Mouse (Mus musculus): ENCODE data around the gene Chchd3. TPM values are rescaled to one million over a fixed set of nuclear protein-coding genes. Genes with fewer than 3 reads are reported as not detected.

Chchd3 gene
- 121 and 124 TPM in 2 replicates for polyA plus RNA-seq (2014; fragmentation: Nextera tagmentation; extraction: Ambion mirVana)

- Histone ChIP-seq H3K27ac (ENCODE audit: low read depth, low read length) (0 out of 2 replicates have a peak within 1 kb of the TSS, but pooled peaks have one; percentile 22), H3K9me3 (ENCODE audit: control insufficient read depth, low read length) (no peaks in the 10 kb centered on the region), H3K9ac (replicated peaks; ENCODE audit: low read depth, low read length) (peak within 1 kb of the TSS; percentile 65), H3K4me1 (ENCODE audit: control insufficient read depth, insufficient read depth, low read length) (peaks cover 5% of the 10 kb centered on the region), H3K4me2 (ENCODE audit: low read depth, low read length) (peak within 1 kb of the TSS; percentile 90), H3K4me3 (ENCODE audit: low read depth, low read length) (peak within 1 kb of the TSS; percentile 94), H3K27me3 (ENCODE audit: control insufficient read depth, insufficient read depth, low read length) (no peaks in the 10 kb centered on the region), H3K36me3 (ENCODE audit: control insufficient read depth, insufficient read depth, low read length) (no peaks in the 10 kb centered on the region)
- peak; percentile 100 for ATAC-seq (ENCODE audit: low read depth)
- under 1% methylated on average over 50 of the region's 50 CpGs for WGBS
Observed at GRCm38 (mm10) chr6:33059735-33060576, at the start of gene Chchd3. Gene Chchd3, minus strand, starts transcription at chr6:33060260.

- H3K9ac ChIP-seq (replicated peaks; ENCODE audit: low read depth, low read length) = no peak overlapping the region
- H3K9me3 ChIP-seq (ENCODE audit: control insufficient read depth, low read length) = no peaks in the 10 kb centered on the region
- H3K27me3 ChIP-seq (ENCODE audit: control insufficient read depth, insufficient read depth, low read length) = no peaks in the 10 kb centered on the region
- H3K27ac ChIP-seq (ENCODE audit: low read depth, low read length) = no peak overlapping the region
- no peak overlapping the region for H3K4me2 ChIP-seq (ENCODE audit: low read depth, low read length)
- no peak for ATAC-seq (ENCODE audit: low read depth)
- WGBS = 89% methylated on average over 6 of the region's 6 CpGs
- H3K36me3 ChIP-seq (ENCODE audit: control insufficient read depth, insufficient read depth, low read length) = no peaks in the 10 kb centered on the region
- no peaks in the 10 kb centered on the region for H3K4me1 ChIP-seq (ENCODE audit: control insufficient read depth, insufficient read depth, low read length)
- H3K4me3 ChIP-seq (ENCODE audit: low read depth, low read length) = no peak overlapping the region
Observed at GRCm38 (mm10) chr6:33104661-33105060, 44.6 kb upstream of the Chchd3 start.

GRCm38 (mm10) chr6:33098903-33099302 lies 38.8 kb upstream of the Chchd3 start:
- no peak for ATAC-seq (ENCODE audit: low read depth)
- WGBS = 79% methylated on average over 4 of the region's 4 CpGs
- no peak overlapping the region for H3K9ac ChIP-seq (replicated peaks; ENCODE audit: low read depth, low read length)

DNA sequence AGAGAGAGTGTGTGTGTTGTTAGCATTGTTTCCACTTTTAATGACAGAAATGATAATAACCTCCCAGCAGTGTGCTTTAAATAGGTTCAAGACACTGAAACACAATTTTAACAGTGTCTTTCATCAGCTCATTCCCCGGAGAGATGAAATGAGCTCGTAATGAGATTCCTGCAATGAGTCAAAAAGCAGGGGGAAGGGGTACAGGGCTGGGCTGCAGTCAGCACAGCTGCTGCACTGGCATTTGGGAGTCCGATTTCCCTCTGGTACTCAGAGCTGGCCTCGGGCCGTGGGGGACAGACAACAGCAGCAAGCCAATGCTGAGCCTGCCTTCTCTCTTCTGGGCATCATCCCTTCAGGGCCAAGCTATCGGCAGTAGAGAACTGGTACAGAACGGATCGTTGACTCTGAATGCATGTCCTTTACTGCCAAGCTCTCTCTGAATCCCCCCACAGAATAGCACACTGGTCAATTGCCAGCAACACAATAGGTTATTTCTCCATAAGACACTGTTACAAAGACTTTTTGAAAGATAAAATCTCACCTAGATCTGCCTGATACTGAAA lies 34.7 kb upstream of the Chchd3 start:
- peaks cover 7% of the 10 kb centered on the region; the same call in 1 of the 2 replicates for H3K4me1 ChIP-seq (ENCODE audit: control insufficient read depth, insufficient read depth, low read length)
- H3K27me3 ChIP-seq (ENCODE audit: control insufficient read depth, insufficient read depth, low read length) = no peaks in the 10 kb centered on the region
- no peaks in the 10 kb centered on the region for H3K9me3 ChIP-seq (ENCODE audit: control insufficient read depth, low read length)
- H3K27ac ChIP-seq (ENCODE audit: low read depth, low read length) = peak overlapping the region; percentile 50; the same call in 1 of the 2 replicates
- no peak overlapping the region; the same call in 1 of the 2 replicates for H3K4me2 ChIP-seq (ENCODE audit: low read depth, low read length)
- WGBS = 23% methylated on average over 8 of the region's 8 CpGs
- no peak overlapping the region for H3K9ac ChIP-seq (replicated peaks; ENCODE audit: low read depth, low read length)
- H3K36me3 ChIP-seq (ENCODE audit: control insufficient read depth, insufficient read depth, low read length) = no peaks in the 10 kb centered on the region
- peak; percentile 65; the same call in 1 of the 2 replicates for ATAC-seq (ENCODE audit: low read depth)
- H3K4me3 ChIP-seq (ENCODE audit: low read depth, low read length) = no peak overlapping the region

More at GRCm38 (mm10) chr6:33098903-33099302, 38.8 kb upstream of the Chchd3 start:
- no peak overlapping the region for H3K4me3 ChIP-seq (ENCODE audit: low read depth, low read length)
- H3K27me3 ChIP-seq (ENCODE audit: control insufficient read depth, insufficient read depth, low read length) = no peaks in the 10 kb centered on the region
- no peaks in the 10 kb centered on the region for H3K9me3 ChIP-seq (ENCODE audit: control insufficient read depth, low read length)
- no peak overlapping the region for H3K27ac ChIP-seq (ENCODE audit: low read depth, low read length)
- peaks cover 7% of the 10 kb centered on the region; the same call in 1 of the 2 replicates for H3K4me1 ChIP-seq (ENCODE audit: control insufficient read depth, insufficient read depth, low read length)
- no peaks in the 10 kb centered on the region for H3K36me3 ChIP-seq (ENCODE audit: control insufficient read depth, insufficient read depth, low read length)
- no peak overlapping the region for H3K4me2 ChIP-seq (ENCODE audit: low read depth, low read length)

DNA sequence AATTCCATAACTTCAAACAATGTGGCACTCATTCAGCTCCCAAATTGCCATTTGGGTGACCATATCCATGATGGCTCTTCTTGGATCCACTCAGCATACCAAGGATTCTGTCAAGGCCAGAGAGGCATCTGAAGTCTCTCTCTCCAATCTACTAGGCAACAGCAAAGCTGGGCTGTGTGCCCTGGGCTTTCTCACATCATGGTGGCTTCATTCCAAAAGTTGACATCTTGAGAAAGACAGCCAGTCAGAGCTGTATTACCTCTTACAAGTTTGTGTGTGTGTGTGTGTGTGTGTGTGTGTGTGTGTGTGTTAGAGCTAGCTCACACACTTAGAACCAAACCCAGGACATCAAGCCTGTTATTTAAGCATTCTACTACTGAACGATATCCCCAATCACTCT lies 20.1 kb upstream of the Chchd3 start:
- WGBS = 100% methylated on average over 1 of the region's 1 CpGs
- H3K4me1 ChIP-seq (ENCODE audit: control insufficient read depth, insufficient read depth, low read length) = peaks cover 6% of the 10 kb centered on the region; the same call in 1 of the 2 replicates
- no peak for ATAC-seq (ENCODE audit: low read depth)
- H3K9ac ChIP-seq (replicated peaks; ENCODE audit: low read depth, low read length) = no peak overlapping the region
- H3K4me2 ChIP-seq (ENCODE audit: low read depth, low read length) = no peak overlapping the region
- H3K27me3 ChIP-seq (ENCODE audit: control insufficient read depth, insufficient read depth, low read length) = no peaks in the 10 kb centered on the region
- no peak overlapping the region for H3K4me3 ChIP-seq (ENCODE audit: low read depth, low read length)
- no peaks in the 10 kb centered on the region for H3K36me3 ChIP-seq (ENCODE audit: control insufficient read depth, insufficient read depth, low read length)
- H3K9me3 ChIP-seq (ENCODE audit: control insufficient read depth, low read length) = no peaks in the 10 kb centered on the region
- H3K27ac ChIP-seq (ENCODE audit: low read depth, low read length) = no peak overlapping the region

DNA sequence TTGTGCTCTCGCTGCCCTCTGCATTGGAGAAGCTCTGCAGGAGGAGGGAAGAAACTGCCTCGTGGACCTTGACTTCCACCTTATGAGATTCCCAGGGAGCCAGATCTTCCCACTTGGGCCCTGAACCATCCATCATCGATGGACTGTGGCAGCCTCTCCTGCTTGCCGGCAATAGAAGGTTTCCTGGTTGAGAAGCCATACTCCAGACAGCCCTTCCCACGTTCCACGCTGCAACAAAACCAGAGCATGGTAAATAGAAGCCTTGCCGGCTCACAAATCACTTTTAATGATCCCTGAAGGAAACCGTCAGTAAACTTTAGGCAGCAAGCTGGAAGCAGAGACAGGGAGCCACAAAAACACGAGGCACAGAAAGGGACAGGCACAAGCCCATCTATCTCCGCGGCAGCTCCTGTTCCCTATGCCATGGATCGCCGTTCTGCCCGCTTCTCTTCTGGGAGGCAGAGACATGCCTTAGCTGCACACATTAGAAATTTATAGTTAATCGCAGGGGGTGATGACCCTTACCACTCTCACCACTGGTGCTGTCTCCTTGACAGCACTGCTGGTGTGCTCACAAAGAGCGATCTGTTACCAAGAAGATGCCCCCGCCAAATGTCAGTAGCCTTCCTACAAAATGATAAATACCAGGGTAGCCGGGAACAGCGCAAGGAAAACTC lies 18.3 kb upstream of the Chchd3 start:
- Histone ChIP-seq H3K9ac (replicated peaks; ENCODE audit: low read depth, low read length) (no peak overlapping the region; the same call in 1 of the 2 replicates), H3K36me3 (ENCODE audit: control insufficient read depth, insufficient read depth, low read length) (no peaks in the 10 kb centered on the region), H3K27me3 (ENCODE audit: control insufficient read depth, insufficient read depth, low read length) (no peaks in the 10 kb centered on the region), H3K4me1 (ENCODE audit: control insufficient read depth, insufficient read depth, low read length) (peaks cover 6% of the 10 kb centered on the region; the same call in 1 of the 2 replicates), H3K4me3 (ENCODE audit: low read depth, low read length) (no peak overlapping the region), H3K4me2 (ENCODE audit: low read depth, low read length) (peak overlapping the region; percentile 37), H3K9me3 (ENCODE audit: control insufficient read depth, low read length) (no peaks in the 10 kb centered on the region), H3K27ac (ENCODE audit: low read depth, low read length) (no peak overlapping the region)
- 25% methylated on average over 19 of the region's 19 CpGs for WGBS
- ATAC-seq (ENCODE audit: low read depth) = no peak

DNA sequence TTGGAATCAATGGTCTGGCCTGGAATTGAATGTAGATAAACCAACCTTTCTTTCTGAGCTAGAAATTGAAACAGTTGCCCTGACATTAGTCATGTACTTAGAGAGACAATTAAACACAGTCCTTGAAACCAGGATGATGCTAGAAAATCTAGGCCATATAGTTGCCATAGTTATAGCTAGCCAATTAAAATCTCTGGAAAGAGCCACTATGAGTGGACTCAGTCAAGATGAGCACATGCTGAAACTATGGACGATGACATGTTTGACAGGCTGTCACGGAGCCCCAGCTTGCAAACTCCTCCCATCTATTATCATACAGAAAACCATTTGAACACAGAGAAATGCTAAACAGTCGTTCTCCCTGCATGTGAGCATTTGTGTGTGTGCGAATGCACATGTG lies 6.4 kb upstream of the Chchd3 start:
- Histone ChIP-seq H3K4me1 (ENCODE audit: control insufficient read depth, insufficient read depth, low read length) (no peaks in the 10 kb centered on the region), H3K4me2 (ENCODE audit: low read depth, low read length) (no peak overlapping the region), H3K9me3 (ENCODE audit: control insufficient read depth, low read length) (no peaks in the 10 kb centered on the region), H3K27ac (ENCODE audit: low read depth, low read length) (no peak overlapping the region), H3K4me3 (ENCODE audit: low read depth, low read length) (no peak overlapping the region), H3K36me3 (ENCODE audit: control insufficient read depth, insufficient read depth, low read length) (no peaks in the 10 kb centered on the region), H3K27me3 (ENCODE audit: control insufficient read depth, insufficient read depth, low read length) (no peaks in the 10 kb centered on the region), H3K9ac (replicated peaks; ENCODE audit: low read depth, low read length) (no peak overlapping the region)
- 81% methylated on average over 4 of the region's 4 CpGs for WGBS
- no peak for ATAC-seq (ENCODE audit: low read depth)

DNA sequence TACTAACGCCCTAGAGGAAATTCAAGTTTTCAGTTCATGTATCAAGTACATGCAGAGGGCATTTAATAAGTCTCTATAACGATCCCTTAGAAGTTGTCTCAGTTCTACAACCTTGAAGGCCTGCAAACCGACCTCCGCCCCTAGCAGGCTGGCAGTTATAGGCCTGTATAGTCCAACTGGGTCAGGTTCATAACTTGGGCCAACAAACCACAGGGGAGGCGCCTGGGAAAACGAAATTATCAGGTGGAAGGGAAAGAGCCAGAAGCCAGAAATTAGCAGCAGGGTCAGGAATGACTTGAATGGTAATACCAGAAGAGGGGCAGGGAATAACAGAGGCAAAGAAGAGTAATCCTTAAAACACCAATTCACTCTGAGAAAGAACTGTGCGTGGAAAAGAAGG lies 784 bp downstream of the Chchd3 start:
- Histone ChIP-seq H3K4me1 (ENCODE audit: control insufficient read depth, insufficient read depth, low read length) (peaks cover 5% of the 10 kb centered on the region), H3K9ac (replicated peaks; ENCODE audit: low read depth, low read length) (peak overlapping the region; percentile 65), H3K4me2 (ENCODE audit: low read depth, low read length) (peak overlapping the region; percentile 90), H3K4me3 (ENCODE audit: low read depth, low read length) (peak overlapping the region; percentile 94), H3K27ac (ENCODE audit: low read depth, low read length) (no peak overlapping the region), H3K36me3 (ENCODE audit: control insufficient read depth, insufficient read depth, low read length) (no peaks in the 10 kb centered on the region), H3K9me3 (ENCODE audit: control insufficient read depth, low read length) (no peaks in the 10 kb centered on the region), H3K27me3 (ENCODE audit: control insufficient read depth, insufficient read depth, low read length) (no peaks in the 10 kb centered on the region)
- ATAC-seq (ENCODE audit: low read depth) = no peak
- WGBS = 36% methylated on average over 7 of the region's 7 CpGs
